Mouse (Mus musculus) hindbrain, embryonic 15.5 days (tissue): Measurements from ENCODE around the gene Tnfsfm13. TPM values are rescaled to one million over a fixed set of nuclear protein-coding genes. Genes with fewer than 3 reads are reported as not detected.

Experiments used
- ATAC-seq: fragments of 200-750 bp; cut with Nextera tagmentation; 2 replicates; pipeline ENCODE4 v1.8.0; 2017; ENCODE audit warnings: low read depth, moderate number of reproducible peaks, moderate TSS enrichment; ENCODE audit not compliant: low FRiP score
- H3K27ac ChIP-seq: fragments of 300-500 bp; sonication (generic); replicated peaks from 2 replicates; pipeline ENCODE4 v1.5.1; 2015; ENCODE audit warnings: mild to moderate bottlenecking, inconsistent platforms
- H3K27me3 ChIP-seq: fragments of 300-500 bp; sonication (generic); 2 replicates; pipeline ENCODE4 v1.6.1; 2015; ENCODE audit warnings: control low read depth, inconsistent platforms
- H3K36me3 ChIP-seq: fragments of 300-500 bp; sonication (generic); 2 replicates; pipeline ENCODE4 v1.6.1; 2015; ENCODE audit warnings: control low read depth, inconsistent platforms
- H3K4me1 ChIP-seq: fragments of 300-500 bp; sonication (generic); replicated peaks from 2 replicates; pipeline ENCODE4 v1.6.1; 2015; ENCODE audit warnings: control low read depth, inconsistent platforms
- H3K4me2 ChIP-seq: fragments of 300-500 bp; sonication (generic); 2 replicates; pipeline ENCODE4 v1.6.1; 2015; ENCODE audit warnings: moderate library complexity, mild to moderate bottlenecking, inconsistent platforms
- H3K4me3 ChIP-seq: fragments of 300-500 bp; sonication (generic); 2 replicates; pipeline ENCODE4 v1.5.1; 2015; ENCODE audit warnings: mild to moderate bottlenecking, inconsistent platforms
- H3K9ac ChIP-seq: fragments of 300-500 bp; sonication (generic); 2 replicates; pipeline ENCODE4 v1.6.1; 2015; ENCODE audit warnings: inconsistent platforms
- H3K9me3 ChIP-seq: fragments of 300-500 bp; sonication (generic); 2 replicates; pipeline ENCODE4 v1.6.1; 2016; ENCODE audit warnings: control low read depth, inconsistent platforms
- WGBS: fragments of 180-500 bp; shearing (Covaris S2); methylation state at CpG from one replicate; pipeline ENCODE4 v1.1.7; 2015; 5-methylcytosine and 5-hydroxymethylcytosine counted together
- microRNA counts: library from miRNA; unstranded; fragments of <30 nt; microRNA quantifications from one replicate; lab custom pipeline; 2016
- microRNA-seq: library from miRNA; unstranded; fragments of <30 nt; microRNA quantifications from one replicate; pipeline ENCODE4, GENCODE M21; 2016
- polyA plus RNA-seq: library from polyadenylated mRNA; unstranded; fragments of >200 nt; fragmentation: Nextera tagmentation; extraction: Ambion mirVana; gene quantifications from 2 replicates; pipeline ENCODE4 v1.2.1, GENCODE M21; 2015

Tnfsfm13 gene
- polyA plus RNA-seq, 1 experiment from 2014 or later, result 1.9 TPM

GRCm38 (mm10) chr11:69656617-69657461 is 39.1 kb downstream of the Tnfsfm13 start:
- Histone ChIP-seq H3K36me3 (peaks cover 42% of the 10 kb centered on the region), H3K9ac (no peak overlapping the region), H3K27ac (no peak overlapping the region), H3K9me3 (no peaks in the 10 kb centered on the region), H3K4me2 (no peak overlapping the region), H3K27me3 (no peaks in the 10 kb centered on the region), H3K4me1 (peaks cover 26% of the 10 kb centered on the region), H3K4me3 (no peak overlapping the region)
- ATAC-seq, result 0 out of 2 replicates have a peak, but pooled peaks have one; percentile 14
- WGBS, result 80% methylated on average over 10 of the region's 10 CpGs

GRCm38 (mm10) chr11:69656065-69656455 is 39.8 kb downstream of the Tnfsfm13 start:
- WGBS, result 77% methylated on average over 5 of the region's 5 CpGs
- H3K27me3 ChIP-seq, result no peaks in the 10 kb centered on the region
- peaks cover 49% of the 10 kb centered on the region for H3K36me3 ChIP-seq
- H3K27ac ChIP-seq, result no peak overlapping the region
- H3K9ac ChIP-seq, result no peak overlapping the region
- no peak overlapping the region for H3K4me3 ChIP-seq
- peaks cover 19% of the 10 kb centered on the region for H3K4me1 ChIP-seq
- no peak overlapping the region for H3K4me2 ChIP-seq
- no peak for ATAC-seq
- no peaks in the 10 kb centered on the region for H3K9me3 ChIP-seq

GRCm38 (mm10) chr11:69655264-69656064 is 40.4 kb downstream of the Tnfsfm13 start, which contains the start of gene Sox15:
Gene Sox15 (plus strand): TSS chr11:69655314.
- Histone ChIP-seq H3K4me1 (peaks cover 13% of the 10 kb centered on the region), H3K27me3 (no peaks in the 10 kb centered on the region), H3K4me2 (no peak within 1 kb of the TSS), H3K4me3 (no peak within 1 kb of the TSS), H3K9me3 (no peaks in the 10 kb centered on the region), H3K9ac (no peak within 1 kb of the TSS), H3K36me3 (peaks cover 55% of the 10 kb centered on the region), H3K27ac (no peak within 1 kb of the TSS)
- ATAC-seq, result peak; percentile 65
- 24% methylated on average over 34 of the region's 34 CpGs for WGBS

GRCm38 (mm10) chr11:69654760-69655159 is 41.1 kb downstream of the Tnfsfm13 start:
- H3K27ac ChIP-seq, result no peak overlapping the region
- no peaks in the 10 kb centered on the region for H3K27me3 ChIP-seq
- no peak overlapping the region for H3K9ac ChIP-seq
- no peak for ATAC-seq
- H3K9me3 ChIP-seq, result no peaks in the 10 kb centered on the region
- peaks cover 62% of the 10 kb centered on the region for H3K36me3 ChIP-seq
- H3K4me2 ChIP-seq, result no peak overlapping the region
- no peak overlapping the region for H3K4me3 ChIP-seq
- peaks cover 11% of the 10 kb centered on the region for H3K4me1 ChIP-seq
- WGBS, result 52% methylated on average over 9 of the region's 9 CpGs

- Histone ChIP-seq H3K9ac (no peak overlapping the region), H3K4me2 (no peak overlapping the region), H3K4me3 (no peak overlapping the region), H3K27me3 (no peaks in the 10 kb centered on the region), H3K4me1 (peaks cover 11% of the 10 kb centered on the region), H3K36me3 (peaks cover 68% of the 10 kb centered on the region), H3K9me3 (no peaks in the 10 kb centered on the region), H3K27ac (no peak overlapping the region)
- 81% methylated on average over 5 of the region's 5 CpGs for WGBS
- ATAC-seq, result no peak
Observed at GRCm38 (mm10) chr11:69653399-69653798, 42.5 kb downstream of the Tnfsfm13 start.

GRCm38 (mm10) chr11:69645860-69646259 is 50.0 kb downstream of the Tnfsfm13 start:
- Histone ChIP-seq H3K27ac (no peak overlapping the region), H3K9ac (no peak overlapping the region), H3K4me2 (no peak overlapping the region), H3K36me3 (peaks cover 94% of the 10 kb centered on the region), H3K9me3 (no peaks in the 10 kb centered on the region), H3K4me1 (no peaks in the 10 kb centered on the region), H3K27me3 (no peaks in the 10 kb centered on the region), H3K4me3 (no peak overlapping the region)
- no peak for ATAC-seq
- 96% methylated on average over 5 of the region's 5 CpGs for WGBS

GRCm38 (mm10) chr11:69635471-69635870 is 60.4 kb downstream of the Tnfsfm13 start:
- no peaks in the 10 kb centered on the region for H3K9me3 ChIP-seq
- H3K9ac ChIP-seq, result no peak overlapping the region
- peaks cover 19% of the 10 kb centered on the region for H3K36me3 ChIP-seq
- 93% methylated on average over 3 of the region's 3 CpGs for WGBS
- no peak overlapping the region for H3K27ac ChIP-seq
- no peak for ATAC-seq
- H3K27me3 ChIP-seq, result no peaks in the 10 kb centered on the region
- H3K4me3 ChIP-seq, result no peak overlapping the region
- peaks cover 33% of the 10 kb centered on the region for H3K4me1 ChIP-seq
- H3K4me2 ChIP-seq, result peak overlapping the region; percentile 78; the same call in 1 of the 2 replicates

- peak; percentile 40; the same call in 1 of the 2 replicates for ATAC-seq
- Histone ChIP-seq H3K27me3 (no peaks in the 10 kb centered on the region), H3K4me3 (peak overlapping the region; percentile 94), H3K4me2 (peak overlapping the region; percentile 78), H3K9me3 (no peaks in the 10 kb centered on the region), H3K4me1 (peaks cover 33% of the 10 kb centered on the region), H3K36me3 (peaks cover 5% of the 10 kb centered on the region; the same call in 1 of the 2 replicates), H3K9ac (peak overlapping the region; percentile 99), H3K27ac (peak overlapping the region; percentile 95)
- WGBS, result under 1% methylated on average over 33 of the region's 50 CpGs
Observed at GRCm38 (mm10) chr11:69633128-69633866, 62.6 kb downstream of the Tnfsfm13 start.

MicroRNA genes within 50 kb of the gene (microRNA counts, 519-probe panel; counts per million panel counts)
- microRNA mmu-miR-1934 (lab: Ali Mortazavi, UCI) (not detected), microRNA mmu-miR-467f (lab: Ali Mortazavi, UCI) (2,550 counts per million, percentile 41 among the panel's probes with 10 or more counts)

Small RNA genes lying within 50 kb of the gene (microRNA-seq; reads per million reads assigned to microRNA genes)
- 2.2 reads per million, percentile 3 among the genes with 10 or more reads in this experiment for gene Mir1934
- gene Mir467f, result not detected

Other genes with a start within 250 kb of the Tnfsfm13 start
- 3.4 and 4.0 TPM in 2 replicates for gene Dnah2, start 147.0 kb downstream of the Tnfsfm13 start, polyA plus RNA-seq
- 134 and 160 TPM in 2 replicates for gene Efnb3, start 135.9 kb downstream of the Tnfsfm13 start, polyA plus RNA-seq
- 19.6 and 20.6 TPM in 2 replicates for gene Wrap53, start 115.8 kb downstream of the Tnfsfm13 start, polyA plus RNA-seq
- 61.1 and 64.2 TPM in 2 replicates for gene Trp53, start 115.7 kb downstream of the Tnfsfm13 start, polyA plus RNA-seq
- 71.9 and 89.4 TPM in 2 replicates for gene Atp1b2, start 90.2 kb downstream of the Tnfsfm13 start, polyA plus RNA-seq
- gene Shbg, start 78.2 kb downstream of the Tnfsfm13 start, polyA plus RNA-seq, result not detected in 2 replicates
- gene Sat2, start 74.1 kb downstream of the Tnfsfm13 start, polyA plus RNA-seq, result 22.5 and 23.9 TPM in 2 replicates
- 41.3 and 41.5 TPM in 2 replicates for gene Fxr2, start 63.1 kb downstream of the Tnfsfm13 start, polyA plus RNA-seq
- not detected in 2 replicates for gene Sox15, start 40.8 kb downstream of the Tnfsfm13 start, polyA plus RNA-seq
- gene Mpdu1, start 33.5 kb downstream of the Tnfsfm13 start, polyA plus RNA-seq, result 101 and 108 TPM in 2 replicates
- gene Cd68, start 29.9 kb downstream of the Tnfsfm13 start, polyA plus RNA-seq, result 10.3 and 12.2 TPM in 2 replicates
- gene Eif4a1, start 23.7 kb downstream of the Tnfsfm13 start, polyA plus RNA-seq, result 476 and 491 TPM in 2 replicates
- gene Senp3, start 14.0 kb downstream of the Tnfsfm13 start, polyA plus RNA-seq, result 101 and 103 TPM in 2 replicates
- 0.61 and 0.76 TPM in 2 replicates for gene Tnfsf13, start 10.3 kb downstream of the Tnfsfm13 start, polyA plus RNA-seq
- gene Tnfsf12, start 249 bp downstream of the Tnfsfm13 start, polyA plus RNA-seq, result 3.5 and 5.0 TPM in 2 replicates
- 15.6 and 16.6 TPM in 2 replicates for gene Polr2a, start 62.5 kb upstream of the Tnfsfm13 start, polyA plus RNA-seq
- gene Slc35g3, start 65.9 kb upstream of the Tnfsfm13 start, polyA plus RNA-seq, result 0.51 and 0.66 TPM in 2 replicates
- 5.2 and 5.3 TPM in 2 replicates for gene Zbtb4, start 69.8 kb upstream of the Tnfsfm13 start, polyA plus RNA-seq
- 1.2 and 2.2 TPM in 2 replicates for gene Chrnb1, start 99.8 kb upstream of the Tnfsfm13 start, polyA plus RNA-seq
- 5.7 and 7.1 TPM in 2 replicates for gene Fgf11, start 105.8 kb upstream of the Tnfsfm13 start, polyA plus RNA-seq
- 1.1 and 2.0 TPM in 2 replicates for gene Tmem102, start 109.5 kb upstream of the Tnfsfm13 start, polyA plus RNA-seq
- gene Gm39566, start 119.2 kb upstream of the Tnfsfm13 start, polyA plus RNA-seq, result not detected in 2 replicates
- gene Spem2, start 122.4 kb upstream of the Tnfsfm13 start, polyA plus RNA-seq, result not detected in 2 replicates
- 0.21 and 0.34 TPM in 2 replicates for gene Spem1, start 126.1 kb upstream of the Tnfsfm13 start, polyA plus RNA-seq
- 20.9 and 21.0 TPM in 2 replicates for gene Nlgn2, start 141.7 kb upstream of the Tnfsfm13 start, polyA plus RNA-seq
- gene Tmem256, start 142.4 kb upstream of the Tnfsfm13 start, polyA plus RNA-seq, result 375 and 391 TPM in 2 replicates
- gene Plscr3, start 150.3 kb upstream of the Tnfsfm13 start, polyA plus RNA-seq, result 46.0 and 47.5 TPM in 2 replicates
- 0.10 and 0.12 TPM in 2 replicates for gene Tnk1, start 162.6 kb upstream of the Tnfsfm13 start, polyA plus RNA-seq
- not detected in 2 replicates for gene Tmem95, start 181.9 kb upstream of the Tnfsfm13 start, polyA plus RNA-seq
- 2.0 and 2.4 TPM in 2 replicates for gene Kctd11, start 185.3 kb upstream of the Tnfsfm13 start, polyA plus RNA-seq
- 0.52 and 0.58 TPM in 2 replicates for gene Acap1, start 199.4 kb upstream of the Tnfsfm13 start, polyA plus RNA-seq
- 8.8 TPM in 2 replicates for gene 2810408A11Rik, start 204.9 kb upstream of the Tnfsfm13 start, polyA plus RNA-seq
- gene Neurl4, start 205.0 kb upstream of the Tnfsfm13 start, polyA plus RNA-seq, result 16.6 and 19.9 TPM in 2 replicates
- gene Gps2, start 217.8 kb upstream of the Tnfsfm13 start, polyA plus RNA-seq, result 68.4 and 69.9 TPM in 2 replicates
- gene Eif5a, start 225.9 kb upstream of the Tnfsfm13 start, polyA plus RNA-seq, result 1,083 and 1,119 TPM in 2 replicates
- 6.7 and 6.8 TPM in 2 replicates for gene Ybx2, start 239.7 kb upstream of the Tnfsfm13 start, polyA plus RNA-seq